Mouse (Mus musculus): ENCODE results near the gene Kif1c. TPM values are rescaled to one million over a fixed set of nuclear protein-coding genes. Genes with fewer than 3 reads are reported as not detected.

Gene Kif1c
- polyA plus RNA-seq, 1 experiment from 2014 or later = 1.5 TPM

- no peak for ATAC-seq
- no peaks in the 10 kb centered on the region for H3K9me3 ChIP-seq (ENCODE audit: control insufficient read depth, low read length)
- H3K4me2 ChIP-seq (ENCODE audit: low read length) = no peak overlapping the region
- WGBS = 95% methylated on average over 3 of the region's 3 CpGs
- H3K9ac ChIP-seq (replicated peaks; ENCODE audit: low read depth, low read length) = no peak overlapping the region
- no peaks in the 10 kb centered on the region for H3K4me1 ChIP-seq (replicated peaks; ENCODE audit: control insufficient read depth, insufficient read depth, low read length)
- H3K27ac ChIP-seq (ENCODE audit: low read length) = no peak overlapping the region
- H3K4me3 ChIP-seq (replicated peaks; ENCODE audit: low read length) = no peak overlapping the region
- peaks cover 15% of the 10 kb centered on the region; the same call in 1 of the 2 replicates for H3K36me3 ChIP-seq (ENCODE audit: control insufficient read depth, insufficient read depth)
- H3K27me3 ChIP-seq (replicated peaks; ENCODE audit: control insufficient read depth, insufficient read depth, low read length) = no peaks in the 10 kb centered on the region
Measured at GRCm38 (mm10) chr11:70721072-70721471, 20.7 kb downstream of the Kif1c start.

- Histone ChIP-seq H3K4me2 (ENCODE audit: low read length) (no peak overlapping the region), H3K36me3 (ENCODE audit: control insufficient read depth, insufficient read depth) (peaks cover 19% of the 10 kb centered on the region; the same call in 1 of the 2 replicates), H3K9ac (replicated peaks; ENCODE audit: low read depth, low read length) (no peak overlapping the region), H3K27me3 (replicated peaks; ENCODE audit: control insufficient read depth, insufficient read depth, low read length) (no peaks in the 10 kb centered on the region), H3K4me1 (replicated peaks; ENCODE audit: control insufficient read depth, insufficient read depth, low read length) (no peaks in the 10 kb centered on the region), H3K27ac (ENCODE audit: low read length) (no peak overlapping the region), H3K9me3 (ENCODE audit: control insufficient read depth, low read length) (no peaks in the 10 kb centered on the region), H3K4me3 (replicated peaks; ENCODE audit: low read length) (no peak overlapping the region)
- WGBS = 94% methylated on average over 9 of the region's 9 CpGs
- ATAC-seq = no peak
Measured at GRCm38 (mm10) chr11:70724706-70725105, 24.4 kb downstream of the Kif1c start.

GRCm38 (mm10) chr11:70726585-70726984 lies 26.2 kb downstream of the Kif1c start:
- H3K4me3 ChIP-seq (replicated peaks; ENCODE audit: low read length) = no peak overlapping the region
- peaks cover 18% of the 10 kb centered on the region; the same call in 1 of the 2 replicates for H3K36me3 ChIP-seq (ENCODE audit: control insufficient read depth, insufficient read depth)
- no peaks in the 10 kb centered on the region for H3K4me1 ChIP-seq (replicated peaks; ENCODE audit: control insufficient read depth, insufficient read depth, low read length)
- no peak for ATAC-seq
- no peak overlapping the region for H3K27ac ChIP-seq (ENCODE audit: low read length)
- no peaks in the 10 kb centered on the region for H3K27me3 ChIP-seq (replicated peaks; ENCODE audit: control insufficient read depth, insufficient read depth, low read length)
- H3K9ac ChIP-seq (replicated peaks; ENCODE audit: low read depth, low read length) = no peak overlapping the region
- H3K9me3 ChIP-seq (ENCODE audit: control insufficient read depth, low read length) = no peaks in the 10 kb centered on the region
- H3K4me2 ChIP-seq (ENCODE audit: low read length) = no peak overlapping the region
- WGBS = 96% methylated on average over 2 of the region's 2 CpGs

- Histone ChIP-seq H3K9ac (replicated peaks; ENCODE audit: low read depth, low read length) (no peak overlapping the region), H3K27me3 (replicated peaks; ENCODE audit: control insufficient read depth, insufficient read depth, low read length) (no peaks in the 10 kb centered on the region), H3K27ac (ENCODE audit: low read length) (no peak overlapping the region), H3K4me3 (replicated peaks; ENCODE audit: low read length) (no peak overlapping the region), H3K9me3 (ENCODE audit: control insufficient read depth, low read length) (no peaks in the 10 kb centered on the region), H3K4me2 (ENCODE audit: low read length) (no peak overlapping the region), H3K36me3 (ENCODE audit: control insufficient read depth, insufficient read depth) (peaks cover 18% of the 10 kb centered on the region; the same call in 1 of the 2 replicates), H3K4me1 (replicated peaks; ENCODE audit: control insufficient read depth, insufficient read depth, low read length) (no peaks in the 10 kb centered on the region)
- WGBS = 94% methylated on average over 5 of the region's 5 CpGs
- no peak for ATAC-seq
Measured at GRCm38 (mm10) chr11:70727385-70727784, 27.0 kb downstream of the Kif1c start.

GRCm38 (mm10) chr11:70730427-70731038 lies 30.2 kb downstream of the Kif1c start:
- Histone ChIP-seq H3K4me2 (ENCODE audit: low read length) (no peak overlapping the region), H3K9me3 (ENCODE audit: control insufficient read depth, low read length) (no peaks in the 10 kb centered on the region), H3K27ac (ENCODE audit: low read length) (no peak overlapping the region), H3K4me1 (replicated peaks; ENCODE audit: control insufficient read depth, insufficient read depth, low read length) (no peaks in the 10 kb centered on the region), H3K27me3 (replicated peaks; ENCODE audit: control insufficient read depth, insufficient read depth, low read length) (no peaks in the 10 kb centered on the region), H3K36me3 (ENCODE audit: control insufficient read depth, insufficient read depth) (peaks cover 12% of the 10 kb centered on the region; the same call in 1 of the 2 replicates), H3K4me3 (replicated peaks; ENCODE audit: low read length) (no peak overlapping the region), H3K9ac (replicated peaks; ENCODE audit: low read depth, low read length) (no peak overlapping the region)
- 84% methylated on average over 9 of the region's 9 CpGs for WGBS
- ATAC-seq = no peak

GRCm38 (mm10) chr11:70731178-70731577 lies 30.8 kb downstream of the Kif1c start:
- no peaks in the 10 kb centered on the region for H3K27me3 ChIP-seq (replicated peaks; ENCODE audit: control insufficient read depth, insufficient read depth, low read length)
- H3K36me3 ChIP-seq (ENCODE audit: control insufficient read depth, insufficient read depth) = peaks cover 9% of the 10 kb centered on the region; the same call in 1 of the 2 replicates
- H3K4me2 ChIP-seq (ENCODE audit: low read length) = no peak overlapping the region
- H3K9me3 ChIP-seq (ENCODE audit: control insufficient read depth, low read length) = no peaks in the 10 kb centered on the region
- ATAC-seq = no peak
- 43% methylated on average over 5 of the region's 5 CpGs for WGBS
- H3K9ac ChIP-seq (replicated peaks; ENCODE audit: low read depth, low read length) = no peak overlapping the region
- no peak overlapping the region for H3K27ac ChIP-seq (ENCODE audit: low read length)
- no peak overlapping the region for H3K4me3 ChIP-seq (replicated peaks; ENCODE audit: low read length)
- no peaks in the 10 kb centered on the region for H3K4me1 ChIP-seq (replicated peaks; ENCODE audit: control insufficient read depth, insufficient read depth, low read length)

- WGBS = 77% methylated on average over 5 of the region's 5 CpGs
- H3K9me3 ChIP-seq (ENCODE audit: control insufficient read depth, low read length) = no peaks in the 10 kb centered on the region
- no peak overlapping the region for H3K9ac ChIP-seq (replicated peaks; ENCODE audit: low read depth, low read length)
- no peak overlapping the region for H3K4me3 ChIP-seq (replicated peaks; ENCODE audit: low read length)
- H3K27ac ChIP-seq (ENCODE audit: low read length) = no peak overlapping the region
- no peak overlapping the region for H3K4me2 ChIP-seq (ENCODE audit: low read length)
- H3K36me3 ChIP-seq (ENCODE audit: control insufficient read depth, insufficient read depth) = no peaks in the 10 kb centered on the region
- H3K27me3 ChIP-seq (replicated peaks; ENCODE audit: control insufficient read depth, insufficient read depth, low read length) = no peaks in the 10 kb centered on the region
- ATAC-seq = no peak
- no peaks in the 10 kb centered on the region for H3K4me1 ChIP-seq (replicated peaks; ENCODE audit: control insufficient read depth, insufficient read depth, low read length)
Measured at GRCm38 (mm10) chr11:70733256-70733655, 32.9 kb downstream of the Kif1c start.

- WGBS = 91% methylated on average over 5 of the region's 5 CpGs
- no peak overlapping the region for H3K27ac ChIP-seq (ENCODE audit: low read length)
Measured at GRCm38 (mm10) chr11:70737749-70738148, 37.4 kb downstream of the Kif1c start.

GRCm38 (mm10) chr11:70741603-70742002 lies 41.3 kb downstream of the Kif1c start:
- H3K9ac ChIP-seq (replicated peaks; ENCODE audit: low read depth, low read length) = no peak overlapping the region
- H3K4me1 ChIP-seq (replicated peaks; ENCODE audit: control insufficient read depth, insufficient read depth, low read length) = no peaks in the 10 kb centered on the region
- H3K4me3 ChIP-seq (replicated peaks; ENCODE audit: low read length) = no peak overlapping the region
- H3K36me3 ChIP-seq (ENCODE audit: control insufficient read depth, insufficient read depth) = no peaks in the 10 kb centered on the region
- no peak overlapping the region for H3K4me2 ChIP-seq (ENCODE audit: low read length)
- H3K27ac ChIP-seq (ENCODE audit: low read length) = no peak overlapping the region
- no peaks in the 10 kb centered on the region for H3K27me3 ChIP-seq (replicated peaks; ENCODE audit: control insufficient read depth, insufficient read depth, low read length)
- no peaks in the 10 kb centered on the region for H3K9me3 ChIP-seq (ENCODE audit: control insufficient read depth, low read length)
- ATAC-seq = no peak
- WGBS = 96% methylated on average over 3 of the region's 3 CpGs

More at GRCm38 (mm10) chr11:70737749-70738148, 37.4 kb downstream of the Kif1c start:
- ATAC-seq = no peak
- Histone ChIP-seq H3K9ac (replicated peaks; ENCODE audit: low read depth, low read length) (no peak overlapping the region), H3K27me3 (replicated peaks; ENCODE audit: control insufficient read depth, insufficient read depth, low read length) (no peaks in the 10 kb centered on the region), H3K4me3 (replicated peaks; ENCODE audit: low read length) (no peak overlapping the region), H3K4me2 (ENCODE audit: low read length) (no peak overlapping the region), H3K9me3 (ENCODE audit: control insufficient read depth, low read length) (no peaks in the 10 kb centered on the region), H3K4me1 (replicated peaks; ENCODE audit: control insufficient read depth, insufficient read depth, low read length) (no peaks in the 10 kb centered on the region), H3K36me3 (ENCODE audit: control insufficient read depth, insufficient read depth) (no peaks in the 10 kb centered on the region)

- no peak for ATAC-seq
- Histone ChIP-seq H3K36me3 (ENCODE audit: control insufficient read depth, insufficient read depth) (no peaks in the 10 kb centered on the region), H3K9ac (replicated peaks; ENCODE audit: low read depth, low read length) (no peak overlapping the region), H3K27me3 (replicated peaks; ENCODE audit: control insufficient read depth, insufficient read depth, low read length) (no peaks in the 10 kb centered on the region), H3K4me3 (replicated peaks; ENCODE audit: low read length) (no peak overlapping the region), H3K4me1 (replicated peaks; ENCODE audit: control insufficient read depth, insufficient read depth, low read length) (no peaks in the 10 kb centered on the region), H3K9me3 (ENCODE audit: control insufficient read depth, low read length) (no peaks in the 10 kb centered on the region), H3K27ac (ENCODE audit: low read length) (no peak overlapping the region), H3K4me2 (ENCODE audit: low read length) (no peak overlapping the region)
- 90% methylated on average over 7 of the region's 7 CpGs for WGBS
Measured at GRCm38 (mm10) chr11:70742117-70742516, 41.8 kb downstream of the Kif1c start.
